Mouse (Mus musculus): ENCODE measurements around the gene Ikzf1. TPM values are rescaled to one million over a fixed set of nuclear protein-coding genes. Genes with fewer than 3 reads are reported as not detected.

Ikzf1 gene
- total RNA-seq, 2 experiments from 2014 or later: 1.9 to 2.9 TPM

- DNase-seq (ENCODE audit: low spot score in 2 of 2): no peak
Measured at GRCm38 (mm10) chr11:11689701-11690058, 4.9 kb downstream of the Ikzf1 start.

- DNase-seq (ENCODE audit: low spot score in 2 of 2): no peak
Measured at GRCm38 (mm10) chr11:11690059-11690844, 5.4 kb downstream of the Ikzf1 start.

GRCm38 (mm10) chr11:11690845-11691196 lies 6.0 kb downstream of the Ikzf1 start:
- no peak for DNase-seq (ENCODE audit: low spot score in 2 of 2)

GRCm38 (mm10) chr11:11691324-11692058 lies 6.7 kb downstream of the Ikzf1 start:
- DNase-seq (ENCODE audit: low spot score in 2 of 2): no peak

GRCm38 (mm10) chr11:11692558-11693166 lies 7.9 kb downstream of the Ikzf1 start:
- no peak for DNase-seq (ENCODE audit: low spot score in 2 of 2)

- DNase-seq (ENCODE audit: low spot score in 2 of 2): no peak
Measured at GRCm38 (mm10) chr11:11693446-11693845, 8.6 kb downstream of the Ikzf1 start.

- no peak for DNase-seq (ENCODE audit: low spot score in 2 of 2)
Measured at GRCm38 (mm10) chr11:11694072-11694471, 9.3 kb downstream of the Ikzf1 start.

GRCm38 (mm10) chr11:11694472-11695177 lies 9.8 kb downstream of the Ikzf1 start:
- DNase-seq (ENCODE audit: low spot score in 2 of 2): no peak

GRCm38 (mm10) chr11:11695211-11695887 lies 10.5 kb downstream of the Ikzf1 start:
- no peak for DNase-seq (ENCODE audit: low spot score in 2 of 2)

GRCm38 (mm10) chr11:11695907-11696306 lies 11.1 kb downstream of the Ikzf1 start:
- no peak for DNase-seq (ENCODE audit: low spot score in 2 of 2)

GRCm38 (mm10) chr11:11696814-11697213 lies 12.0 kb downstream of the Ikzf1 start:
- no peak for DNase-seq (ENCODE audit: low spot score in 2 of 2)

GRCm38 (mm10) chr11:11701378-11701777 lies 16.6 kb downstream of the Ikzf1 start:
- no peak for DNase-seq (ENCODE audit: low spot score in 2 of 2)

GRCm38 (mm10) chr11:11703776-11704175 lies 19.0 kb downstream of the Ikzf1 start:
- no peak for DNase-seq (ENCODE audit: low spot score in 2 of 2)

GRCm38 (mm10) chr11:11708154-11708719 lies 23.4 kb downstream of the Ikzf1 start:
- no peak for DNase-seq (ENCODE audit: low spot score in 2 of 2)

GRCm38 (mm10) chr11:11709311-11709710 lies 24.5 kb downstream of the Ikzf1 start:
- no peak for DNase-seq (ENCODE audit: low spot score in 2 of 2)

- no peak for DNase-seq (ENCODE audit: low spot score in 2 of 2)
Measured at GRCm38 (mm10) chr11:11710718-11711117, 25.9 kb downstream of the Ikzf1 start.

GRCm38 (mm10) chr11:11711748-11712147 lies 26.9 kb downstream of the Ikzf1 start:
- DNase-seq (ENCODE audit: low spot score in 2 of 2): no peak

GRCm38 (mm10) chr11:11714676-11715075 lies 29.9 kb downstream of the Ikzf1 start:
- DNase-seq (ENCODE audit: low spot score in 2 of 2): no peak

- DNase-seq (ENCODE audit: low spot score in 2 of 2): no peak
Measured at GRCm38 (mm10) chr11:11715963-11716691, 31.3 kb downstream of the Ikzf1 start.

GRCm38 (mm10) chr11:11716692-11717037 lies 31.9 kb downstream of the Ikzf1 start:
- DNase-seq (ENCODE audit: low spot score in 2 of 2): no peak
